Mouse (Mus musculus): ENCODE measurements around the gene Aox2.

DNA sequence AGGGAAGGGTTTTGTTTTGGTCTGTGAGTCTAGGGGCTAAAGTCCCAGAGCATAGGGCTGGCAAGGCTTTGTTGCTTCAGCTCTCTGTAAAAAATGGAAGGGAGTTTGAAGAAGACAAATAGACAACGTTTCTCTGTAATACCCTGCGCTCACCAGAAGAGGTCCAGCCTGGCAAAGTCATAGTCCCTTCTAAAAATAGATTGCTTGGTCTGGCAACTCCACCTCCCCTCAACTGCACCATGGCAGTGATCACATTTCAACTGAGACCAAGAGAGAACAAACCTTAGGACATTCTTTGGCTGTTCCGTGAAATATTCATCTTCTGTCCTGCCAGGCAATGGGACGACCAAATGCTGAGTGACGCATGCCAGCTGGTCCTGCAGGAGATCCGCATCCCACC, 37.8 kb upstream of the Aox2 start:
- no peak for TF ChIP-seq POLR2A (IDR thresholded peaks at IDR 0.05; ENCODE audit: borderline replicate concordance, low read depth, low read length)
- TF ChIP-seq CTCF (IDR thresholded peaks at IDR 0.05; ENCODE audit: low read depth, low read length) = no peak

Data from bone marrow macrophage, adult 2 months (primary cell).